11 mouse cellular contexts compared by ENCODE assay signal in the genomic region with DNA sequence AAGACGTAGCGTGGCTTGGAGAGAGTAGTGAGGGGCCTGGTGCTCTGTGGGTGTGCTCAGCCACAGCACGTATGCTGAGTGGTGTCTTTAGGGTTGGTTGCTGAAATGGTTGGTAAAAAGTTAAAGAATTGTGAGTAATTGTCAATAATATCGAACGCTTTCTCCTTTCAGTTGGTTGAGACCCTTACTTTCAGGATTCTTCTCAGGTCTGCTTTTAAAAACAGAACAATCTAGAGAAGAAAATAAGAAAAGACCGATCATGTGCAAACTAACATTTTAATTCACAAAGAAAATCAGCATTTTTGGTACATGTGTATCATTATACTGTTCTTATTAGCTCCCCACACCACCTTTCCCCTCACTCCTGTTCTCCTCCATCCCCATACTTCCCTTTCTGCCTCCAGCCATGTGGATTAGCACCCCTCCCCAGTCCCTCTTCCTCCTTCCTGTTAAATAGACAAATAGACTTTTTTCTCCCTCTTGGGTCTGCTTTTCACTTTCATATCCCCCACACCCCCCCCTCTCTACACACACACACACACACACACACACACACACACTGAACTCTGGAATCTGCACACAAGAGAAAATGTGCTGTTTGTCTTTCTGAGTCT. TPM values are rescaled to one million over a fixed set of nuclear protein-coding genes. Genes with fewer than 3 reads are reported as not detected.
DNase-seq lines count a peak whose midpoint lies in the region; ATAC-seq and TF ChIP-seq lines count a peak whose summit lies in the region.
"Had no signal": no experiment of that assay in that cellular context is flagged by ENCODE, and none has a peak within 500 bp of the region (broad histone marks: within the 10 kb centered on the region; RNA-seq: fewer than 3 reads in every experiment).

No protein-coding gene starts in this region.

- no peaks in the 10 kb centered on the region for H3K36me3 ChIP-seq in hindbrain, embryonic 15.5 days
- no peaks in the 10 kb centered on the region for H3K36me3 ChIP-seq in hindbrain, embryonic 12.5 days
- H3K36me3 ChIP-seq in intestine, postnatal 0 days (ENCODE audit: control insufficient read depth, insufficient read depth) = no peaks in the 10 kb centered on the region
- H3K36me3 ChIP-seq in midbrain, embryonic 15.5 days (replicated peaks) = no peaks in the 10 kb centered on the region

- no peaks in the 10 kb centered on the region for H3K9me3 ChIP-seq in hindbrain, embryonic 15.5 days
- no peaks in the 10 kb centered on the region for H3K9me3 ChIP-seq in hindbrain, embryonic 12.5 days (replicated peaks)
- no peaks in the 10 kb centered on the region for H3K9me3 ChIP-seq in intestine, postnatal 0 days (ENCODE audit: control insufficient read depth)
- no peaks in the 10 kb centered on the region for H3K9me3 ChIP-seq in midbrain, embryonic 15.5 days

- ATAC-seq in hindbrain, embryonic 15.5 days (ENCODE audit: low FRiP score, low read depth) = no peak
- ATAC-seq in hindbrain, embryonic 12.5 days (ENCODE audit: low FRiP score) = no peak
- ATAC-seq in intestine, postnatal 0 days = no peak
- ATAC-seq in midbrain, embryonic 15.5 days (replicated peaks) = no peak

- H3K27ac ChIP-seq in hindbrain, embryonic 15.5 days (replicated peaks) = no peak overlapping the region
- no peak overlapping the region for H3K27ac ChIP-seq in hindbrain, embryonic 12.5 days
- no peak overlapping the region for H3K27ac ChIP-seq in intestine, postnatal 0 days (ENCODE audit: low read depth, low read length)
- no peak overlapping the region for H3K27ac ChIP-seq in midbrain, embryonic 15.5 days

- WGBS in hindbrain, embryonic 15.5 days = 85% methylated on average over 6 of the region's 6 CpGs
- WGBS in hindbrain, embryonic 12.5 days = 79% methylated on average over 6 of the region's 6 CpGs
- WGBS in intestine, postnatal 0 days = 79% methylated on average over 6 of the region's 6 CpGs
- WGBS in midbrain, embryonic 15.5 days = 82% methylated on average over 6 of the region's 6 CpGs

- TF ChIP-seq CTCF in intestine, postnatal 0 days (IDR thresholded peaks at IDR 0.05; ENCODE audit: low read depth) = no peak

- no peak overlapping the region for H3K9ac ChIP-seq in hindbrain, embryonic 15.5 days
- H3K9ac ChIP-seq in hindbrain, embryonic 12.5 days = no peak overlapping the region
- H3K9ac ChIP-seq in intestine, postnatal 0 days (ENCODE audit: low read depth, low read length) = no peak overlapping the region
- no peak overlapping the region for H3K9ac ChIP-seq in midbrain, embryonic 15.5 days

- DNase-seq in brain, adult 2 months (ENCODE audit: low read depth, low spot score) = peak; percentile 19
- DNase-seq in frontal cortex, postnatal 10 days (ENCODE audit: low spot score in 2 of 2) = no peak
- no peak for DNase-seq in T-cell, adult 2 months (ENCODE audit: low spot score)
- no peak for DNase-seq in right cerebral cortex, postnatal 25 days
- DNase-seq: heart, postnatal 4 days; lung, adult 2 months; right cerebral cortex, adult 18-20 months had no signal

- peak overlapping the region; percentile 83 for H3K4me3 ChIP-seq in hindbrain, embryonic 15.5 days
- H3K4me3 ChIP-seq in hindbrain, embryonic 12.5 days = no peak overlapping the region
- peak overlapping the region; percentile 75; the same call in 1 of the 2 replicates for H3K4me3 ChIP-seq in intestine, postnatal 0 days (ENCODE audit: low read depth, low read length)
- H3K4me3 ChIP-seq in midbrain, embryonic 15.5 days = no peak overlapping the region

- peaks cover 22% of the 10 kb centered on the region for H3K4me1 ChIP-seq in hindbrain, embryonic 15.5 days (replicated peaks)
- peaks cover 7% of the 10 kb centered on the region; the same call in 1 of the 2 replicates for H3K4me1 ChIP-seq in hindbrain, embryonic 12.5 days
- no peaks in the 10 kb centered on the region for H3K4me1 ChIP-seq in intestine, postnatal 0 days (replicated peaks; ENCODE audit: control insufficient read depth, insufficient read depth, low read length)
- peaks cover 9% of the 10 kb centered on the region; the same call in 1 of the 2 replicates for H3K4me1 ChIP-seq in midbrain, embryonic 15.5 days

- H3K4me2 ChIP-seq in hindbrain, embryonic 15.5 days = peak overlapping the region; percentile 68
- no peak overlapping the region for H3K4me2 ChIP-seq in hindbrain, embryonic 12.5 days (replicated peaks)
- peak overlapping the region; percentile 87 for H3K4me2 ChIP-seq in intestine, postnatal 0 days (replicated peaks; ENCODE audit: low read depth)
- peak overlapping the region; percentile 90 for H3K4me2 ChIP-seq in midbrain, embryonic 15.5 days

- no peaks in the 10 kb centered on the region for H3K27me3 ChIP-seq in hindbrain, embryonic 15.5 days
- H3K27me3 ChIP-seq in hindbrain, embryonic 12.5 days = peaks cover 9% of the 10 kb centered on the region
- H3K27me3 ChIP-seq in intestine, postnatal 0 days (replicated peaks; ENCODE audit: control insufficient read depth, insufficient read depth, low read length) = no peaks in the 10 kb centered on the region
- H3K27me3 ChIP-seq in midbrain, embryonic 15.5 days (replicated peaks) = 0 out of 2 replicates have a peak, but pooled peaks cover 2% of the 10 kb centered on the region

RNA-seq across cellular contexts. Expression of a gene that starts 2.2 kb away (rescaled TPM):
- 21.0 and 24.0 TPM in 2 replicates for polyA plus RNA-seq in hindbrain, embryonic 15.5 days (2015; fragmentation: Nextera tagmentation; extraction: Ambion mirVana)
- polyA plus RNA-seq in hindbrain, embryonic 12.5 days (2016; fragmentation: Nextera tagmentation; extraction: Ambion mirVana) = 4.0 and 4.9 TPM in 2 replicates
- 14.8 and 16.8 TPM in 2 replicates for polyA plus RNA-seq in intestine, postnatal 0 days (2015; fragmentation: Nextera tagmentation; extraction: Ambion mirVana)
- 16.0 and 16.5 TPM in 2 replicates for polyA plus RNA-seq in midbrain, embryonic 15.5 days (2015; fragmentation: Nextera tagmentation; extraction: Ambion mirVana)

RNA-seq across cellular contexts. Expression of a gene that starts 28.4 kb away (rescaled TPM):
- polyA plus RNA-seq in hindbrain, embryonic 15.5 days (2015; fragmentation: Nextera tagmentation; extraction: Ambion mirVana) = not detected in 2 replicates
- polyA plus RNA-seq in hindbrain, embryonic 12.5 days (2016; fragmentation: Nextera tagmentation; extraction: Ambion mirVana) = not detected in 2 replicates
- polyA plus RNA-seq in intestine, postnatal 0 days (2015; fragmentation: Nextera tagmentation; extraction: Ambion mirVana) = 3.0 TPM in 2 replicates
- polyA plus RNA-seq in midbrain, embryonic 15.5 days (2015; fragmentation: Nextera tagmentation; extraction: Ambion mirVana) = 0.12 TPM in 1 of 2 replicates, not detected in the other

Comparison
In these comparisons a context has a peak if more than half of its experiments do, and no peak if none do; other contexts are left out.
1. H3K4me3 ChIP-seq: peak in hindbrain, embryonic 15.5 days (single experiment) and intestine, postnatal 0 days (single experiment); none in hindbrain, embryonic 12.5 days (single experiment) and midbrain, embryonic 15.5 days (single experiment).